Mouse (Mus musculus) T-helper 2 cell (primary cell): ENCODE data around the gene Zcchc14.

Source experiments
- in situ Hi-C: fragments of 300-600 bp; cut with MboI, MseI; formaldehyde crosslinking; loops from one replicate; pipeline ENCODE4 v1.15.1; 2025; ENCODE audit warnings: high pct_unique_total_duplicates

Gene Zcchc14

GRCm38 (mm10) chr8:121652774-121653323 lies at the start of gene Zcchc14:
Zcchc14 (minus strand) TSS chr8:121652901.
- in situ Hi-C loops, result no loop called here

- in situ Hi-C loops, result no loop called here
These were observed 47.2 kb upstream of the Zcchc14 start for GRCm38 (mm10) chr8:121699936-121700335.

- in situ Hi-C loops, result no loop called here
These were observed 46.0 kb upstream of the Zcchc14 start for GRCm38 (mm10) chr8:121698615-121699101.

- in situ Hi-C loops, result no loop called here
These were observed 45.3 kb upstream of the Zcchc14 start for GRCm38 (mm10) chr8:121697735-121698614.

- in situ Hi-C loops, result no loop called here
These were observed 43.0 kb upstream of the Zcchc14 start for GRCm38 (mm10) chr8:121695585-121696184.

GRCm38 (mm10) chr8:121694453-121694852 lies 41.8 kb upstream of the Zcchc14 start:
- in situ Hi-C loops, result no loop called here

- in situ Hi-C loops, result loop anchor here (10.0 kb wide), 1 partner anchor 144 kb away; the partner anchor contains the start of gene 1700018B08Rik
These were observed 35.8 kb upstream of the Zcchc14 start for GRCm38 (mm10) chr8:121688496-121688895.

- in situ Hi-C loops, result loop anchor here (10.0 kb wide), 1 partner anchor 143 kb away; the partner anchor contains the start of gene 1700018B08Rik
These were observed 34.9 kb upstream of the Zcchc14 start for GRCm38 (mm10) chr8:121687455-121688161.

GRCm38 (mm10) chr8:121685419-121685818 lies 32.7 kb upstream of the Zcchc14 start:
- in situ Hi-C loops, result loop anchor here (10.0 kb wide), 1 partner anchor 141 kb away; the partner anchor contains the start of gene 1700018B08Rik

GRCm38 (mm10) chr8:121683083-121683832 lies 30.6 kb upstream of the Zcchc14 start:
- in situ Hi-C loops, result loop anchor here (10.0 kb wide), 1 partner anchor 138 kb away; the partner anchor contains the start of gene 1700018B08Rik

GRCm38 (mm10) chr8:121681457-121681856 lies 28.8 kb upstream of the Zcchc14 start:
- in situ Hi-C loops, result loop anchor here (10.0 kb wide), 1 partner anchor 137 kb away; the partner anchor contains the start of gene 1700018B08Rik

GRCm38 (mm10) chr8:121680896-121681295 lies 28.2 kb upstream of the Zcchc14 start:
- in situ Hi-C loops, result loop anchor here (10.0 kb wide), 1 partner anchor 136 kb away; the partner anchor contains the start of gene 1700018B08Rik

- in situ Hi-C loops, result no loop called here
These were observed 26.0 kb upstream of the Zcchc14 start for GRCm38 (mm10) chr8:121678696-121679095.

- in situ Hi-C loops, result no loop called here
These were observed 23.0 kb upstream of the Zcchc14 start for GRCm38 (mm10) chr8:121675701-121676100.

GRCm38 (mm10) chr8:121675161-121675560 lies 22.5 kb upstream of the Zcchc14 start:
- in situ Hi-C loops, result no loop called here

GRCm38 (mm10) chr8:121674524-121674923 lies 21.8 kb upstream of the Zcchc14 start:
- in situ Hi-C loops, result no loop called here

- in situ Hi-C loops, result no loop called here
These were observed 21.2 kb upstream of the Zcchc14 start for GRCm38 (mm10) chr8:121673917-121674316.

- in situ Hi-C loops, result no loop called here
These were observed 20.5 kb upstream of the Zcchc14 start for GRCm38 (mm10) chr8:121673153-121673552.

- in situ Hi-C loops, result no loop called here
These were observed 16.5 kb upstream of the Zcchc14 start for GRCm38 (mm10) chr8:121669208-121669607.

GRCm38 (mm10) chr8:121668553-121668952 lies 15.9 kb upstream of the Zcchc14 start:
- in situ Hi-C loops, result no loop called here
